Mouse (Mus musculus) cerebellum, adult 2 months (tissue): ENCODE measurements around the gene Hipk1.

Experiments used
- CTCF ChIP-seq: fragments of 200-500 bp; IDR thresholded peaks from 2 replicates; pipeline ENCODE4 v1.5.1; 2011; ENCODE audit warnings: low read depth, mild to moderate bottlenecking, control low read depth, low read length, moderate library complexity, borderline replicate concordance; ENCODE audit not compliant: insufficient read depth
- POLR2A ChIP-seq: fragments of 200-500 bp; IDR thresholded peaks from 2 replicates; pipeline ENCODE4 v1.6.1; 2011; ENCODE audit warnings: low read length, control low read depth, borderline replicate concordance; ENCODE audit not compliant: insufficient read depth

GRCm38 (mm10) chr3:103735776-103736600 is 55.4 kb downstream of the Hipk1 start:
- TF ChIP-seq POLR2A (no peak), CTCF (no peak)
